Mouse (Mus musculus) heart, embryonic 14.5 days (tissue): ENCODE data around the gene Olfr203. TPM values are rescaled to one million over a fixed set of nuclear protein-coding genes. Genes with fewer than 3 reads are reported as not detected.
"Not testable (repeated sequence)": the region's sequence is repeated elsewhere in the genome, so short reads cannot be mapped to it uniquely, and the experiment has no call there.

Source experiments
- ATAC-seq: fragments of 200-750 bp; cut with Nextera tagmentation; 2 replicates; pipeline ENCODE4 v1.8.0; 2017; ENCODE audit warnings: low read depth, moderate TSS enrichment; ENCODE audit not compliant: insufficient number of reproducible peaks, insufficient read depth, low FRiP score
- H3K27ac ChIP-seq, 2 experiments: fragments of 200-500 bp in 1 of 2; fragments of 300-500 bp in 1 of 2; sonication (generic) in 1 of 2; replicated peaks in 1 of 2; 2 replicates each; pipeline ENCODE4 v1.5.1; 2012 to 2014; ENCODE audit warnings: low read depth in 2 of 2, low read length in 2 of 2, control low read depth in 1 of 2, mild to moderate bottlenecking in 1 of 2, mixed read lengths in 1 of 2; ENCODE audit not compliant: control insufficient read depth in 1 of 2, insufficient read depth in 1 of 2
- H3K27me3 ChIP-seq: fragments of 300-500 bp; sonication (generic); 2 replicates; pipeline ENCODE4 v1.6.1; 2014; ENCODE audit warnings: mild to moderate bottlenecking, low read length, control low read depth; ENCODE audit not compliant: control insufficient read depth, insufficient read depth
- H3K36me3 ChIP-seq: fragments of 300-500 bp; sonication (generic); 2 replicates; pipeline ENCODE4 v1.6.1; 2014; ENCODE audit warnings: mild to moderate bottlenecking, control low read depth, low read length, mixed read lengths; ENCODE audit not compliant: control insufficient read depth, insufficient read depth
- H3K4me1 ChIP-seq, 2 experiments: fragments of 200-500 bp in 1 of 2; fragments of 300-500 bp in 1 of 2; sonication (generic) in 1 of 2; 2 replicates each; pipeline ENCODE4 v1.6.1; 2012 to 2014; ENCODE audit warnings: low read length in 2 of 2, control low read depth in 1 of 2, mixed read lengths in 1 of 2; ENCODE audit not compliant: control insufficient read depth in 2 of 2, insufficient read depth in 2 of 2
- H3K4me2 ChIP-seq: fragments of 300-500 bp; sonication (generic); 2 replicates; pipeline ENCODE4 v1.6.1; 2014; ENCODE audit warnings: mild to moderate bottlenecking, low read length
- H3K4me3 ChIP-seq, 2 experiments: fragments of 200-500 bp in 1 of 2; fragments of 300-500 bp in 1 of 2; sonication (generic) in 1 of 2; 2 replicates each; pipeline ENCODE4 v1.5.1; 2012 to 2014; ENCODE audit warnings: low read length in 2 of 2, mild to moderate bottlenecking in 2 of 2, control low read depth in 1 of 2, low read depth in 1 of 2, moderate library complexity in 1 of 2; ENCODE audit not compliant: control insufficient read depth in 1 of 2, insufficient read depth in 1 of 2
- H3K9ac ChIP-seq: fragments of 300-500 bp; sonication (generic); 2 replicates; pipeline ENCODE4 v1.6.1; 2014; ENCODE audit warnings: mild to moderate bottlenecking, low read length
- H3K9me3 ChIP-seq: fragments of 300-500 bp; sonication (generic); 2 replicates; pipeline ENCODE4 v1.6.1; 2016; ENCODE audit warnings: low read length, control low read depth; ENCODE audit not compliant: control insufficient read depth
- WGBS: fragments of 180-500 bp; shearing (Covaris S2); extraction: QIAGEN DNeasy Blood & Tissue Kit; methylation state at CpG from one replicate; pipeline ENCODE4 v1.1.7; 2014; 5-methylcytosine and 5-hydroxymethylcytosine counted together
- polyA plus RNA-seq: library from polyadenylated mRNA; unstranded; fragments of >200 nt; fragmentation: Nextera tagmentation; extraction: Ambion mirVana; gene quantifications from 2 replicates; pipeline ENCODE4 v1.2.1, GENCODE M21; 2014

The Olfr203 gene
- polyA plus RNA-seq = not detected in 2 replicates

GRCm38 (mm10) chr16:59298581-59298980, at the start of gene Olfr203:
Gene Olfr203, plus strand, starts transcription at chr16:59298881.
- H3K9ac ChIP-seq = no peak within 1 kb of the TSS
- 78% methylated on average over 2 of the region's 2 CpGs for WGBS
- ATAC-seq = no peak

GRCm38 (mm10) chr16:59249684-59250083, 49.0 kb upstream of the Olfr203 start:
- WGBS = 76% methylated on average over 17 of the region's 17 CpGs
- Histone ChIP-seq H3K27ac (no peak overlapping the region), H3K9me3 (peaks cover 3% of the 10 kb centered on the region; the same call in 1 of the 2 replicates), H3K4me3 (no peak overlapping the region), H3K27me3 (no peaks in the 10 kb centered on the region), H3K36me3 (no peaks in the 10 kb centered on the region), H3K4me1 (no peaks in the 10 kb centered on the region), H3K9ac (no peak overlapping the region), H3K4me2 (no peak overlapping the region)
- no peak for ATAC-seq

More at GRCm38 (mm10) chr16:59298581-59298980, at the start of gene Olfr203:
- H3K36me3 ChIP-seq = no peaks in the 10 kb centered on the region
- H3K4me3 ChIP-seq = no peak within 1 kb of the TSS
- no peak within 1 kb of the TSS for H3K4me2 ChIP-seq
- no peaks in the 10 kb centered on the region for H3K9me3 ChIP-seq
- H3K27me3 ChIP-seq = no peaks in the 10 kb centered on the region
- H3K4me1 ChIP-seq = no peaks in the 10 kb centered on the region
- H3K27ac ChIP-seq = no peak within 1 kb of the TSS

GRCm38 (mm10) chr16:59269097-59269496, 29.6 kb upstream of the Olfr203 start:
- not testable (repeated sequence) for H3K27me3 ChIP-seq, H3K27ac ChIP-seq, ATAC-seq, H3K36me3 ChIP-seq, H3K4me1 ChIP-seq, H3K4me3 ChIP-seq, H3K4me2 ChIP-seq, H3K9ac ChIP-seq, H3K9me3 ChIP-seq
- 64% methylated on average over 4 of the region's 4 CpGs for WGBS

GRCm38 (mm10) chr16:59272532-59272931, 26.1 kb upstream of the Olfr203 start, which contains the start of gene Olfr201:
Gene Olfr201, minus strand, starts transcription at chr16:59272632.
- not testable (repeated sequence) for H3K27me3 ChIP-seq, H3K4me2 ChIP-seq, H3K4me3 ChIP-seq, H3K36me3 ChIP-seq, H3K27ac ChIP-seq, H3K9me3 ChIP-seq, H3K9ac ChIP-seq, H3K4me1 ChIP-seq, ATAC-seq
- 69% methylated on average over 4 of the region's 4 CpGs for WGBS

GRCm38 (mm10) chr16:59280542-59280941, 18.1 kb upstream of the Olfr203 start:
- Histone ChIP-seq H3K27me3 (no peaks in the 10 kb centered on the region), H3K4me2 (no peak overlapping the region), H3K4me3 (no peak overlapping the region), H3K27ac (no peak overlapping the region), H3K9me3 (no peaks in the 10 kb centered on the region), H3K9ac (no peak overlapping the region), H3K4me1 (no peaks in the 10 kb centered on the region), H3K36me3 (no peaks in the 10 kb centered on the region)
- ATAC-seq = no peak
- WGBS = 45% methylated on average over 3 of the region's 3 CpGs

- Histone ChIP-seq H3K4me1 (no peaks in the 10 kb centered on the region), H3K4me2 (no peak overlapping the region), H3K9me3 (no peaks in the 10 kb centered on the region), H3K27ac (no peak overlapping the region), H3K9ac (no peak overlapping the region), H3K27me3 (no peaks in the 10 kb centered on the region), H3K4me3 (no peak overlapping the region), H3K36me3 (no peaks in the 10 kb centered on the region)
- ATAC-seq = no peak
- 44% methylated on average over 1 of the region's 1 CpGs for WGBS
Measured at GRCm38 (mm10) chr16:59283476-59283875, 15.2 kb upstream of the Olfr203 start.

GRCm38 (mm10) chr16:59286693-59287092, 12.0 kb upstream of the Olfr203 start, which contains the start of gene Olfr202:
Gene Olfr202, minus strand, starts transcription at chr16:59286793.
- no peaks in the 10 kb centered on the region for H3K4me1 ChIP-seq
- no peak within 1 kb of the TSS for H3K27ac ChIP-seq
- H3K9ac ChIP-seq = no peak within 1 kb of the TSS
- H3K36me3 ChIP-seq = no peaks in the 10 kb centered on the region
- H3K9me3 ChIP-seq = no peaks in the 10 kb centered on the region
- WGBS = 80% methylated on average over 1 of the region's 1 CpGs
- no peak within 1 kb of the TSS for H3K4me2 ChIP-seq
- H3K4me3 ChIP-seq = no peak within 1 kb of the TSS
- ATAC-seq = no peak
- H3K27me3 ChIP-seq = no peaks in the 10 kb centered on the region

- not testable (repeated sequence) for H3K9me3 ChIP-seq, ATAC-seq, H3K9ac ChIP-seq, H3K36me3 ChIP-seq, H3K4me2 ChIP-seq, H3K4me1 ChIP-seq, H3K4me3 ChIP-seq, H3K27me3 ChIP-seq, H3K27ac ChIP-seq
- 79% methylated on average over 9 of the region's 9 CpGs for WGBS
Measured at GRCm38 (mm10) chr16:59287576-59287975, 11.1 kb upstream of the Olfr203 start.
